Mouse (Mus musculus): Measurements from ENCODE around the gene Galnt18.

The Galnt18 gene

GRCm38 (mm10) chr7:111779504-111780242 is at the start of gene Galnt18:
Galnt18 (minus strand) TSS chr7:111779977.
- peak; percentile 59 for DNase-seq

- DNase-seq, result no peak
Observed at GRCm38 (mm10) chr7:111827337-111827736, 47.6 kb upstream of the Galnt18 start.

GRCm38 (mm10) chr7:111813093-111813492 is 33.3 kb upstream of the Galnt18 start:
- DNase-seq, result no peak

- DNase-seq, result no peak
Observed at GRCm38 (mm10) chr7:111811036-111811435, 31.3 kb upstream of the Galnt18 start.

- no peak for DNase-seq
Observed at GRCm38 (mm10) chr7:111809796-111810195, 30.0 kb upstream of the Galnt18 start.

- no peak for DNase-seq
Observed at GRCm38 (mm10) chr7:111806083-111806482, 26.3 kb upstream of the Galnt18 start.

GRCm38 (mm10) chr7:111804646-111805045 is 24.9 kb upstream of the Galnt18 start:
- DNase-seq, result no peak

GRCm38 (mm10) chr7:111800785-111801184 is 21.0 kb upstream of the Galnt18 start:
- DNase-seq, result no peak

GRCm38 (mm10) chr7:111800120-111800519 is 20.3 kb upstream of the Galnt18 start:
- DNase-seq, result no peak

GRCm38 (mm10) chr7:111799021-111799420 is 19.2 kb upstream of the Galnt18 start:
- DNase-seq, result no peak

- no peak for DNase-seq
Observed at GRCm38 (mm10) chr7:111797337-111798010, 17.7 kb upstream of the Galnt18 start.

- DNase-seq, result no peak
Observed at GRCm38 (mm10) chr7:111795059-111795458, 15.3 kb upstream of the Galnt18 start.

GRCm38 (mm10) chr7:111792154-111792553 is 12.4 kb upstream of the Galnt18 start:
- DNase-seq, result no peak

GRCm38 (mm10) chr7:111791347-111791746 is 11.6 kb upstream of the Galnt18 start:
- DNase-seq, result no peak

GRCm38 (mm10) chr7:111787921-111788320 is 8.1 kb upstream of the Galnt18 start:
- no peak for DNase-seq

GRCm38 (mm10) chr7:111785478-111785877 is 5.7 kb upstream of the Galnt18 start:
- DNase-seq, result no peak

GRCm38 (mm10) chr7:111782126-111782525 is 2.3 kb upstream of the Galnt18 start:
- DNase-seq, result peak; percentile 67

GRCm38 (mm10) chr7:111781316-111781715 is 1.5 kb upstream of the Galnt18 start:
- DNase-seq, result no peak

GRCm38 (mm10) chr7:111778789-111779503 is 831 bp downstream of the Galnt18 start:
- DNase-seq, result no peak

- no peak for DNase-seq
Observed at GRCm38 (mm10) chr7:111778212-111778611, 1.6 kb downstream of the Galnt18 start.

- DNase-seq, result no peak
Observed at GRCm38 (mm10) chr7:111777186-111777585, 2.6 kb downstream of the Galnt18 start.

- no peak for DNase-seq
Observed at GRCm38 (mm10) chr7:111776160-111776559, 3.6 kb downstream of the Galnt18 start.

GRCm38 (mm10) chr7:111772398-111772797 is 7.4 kb downstream of the Galnt18 start:
- no peak for DNase-seq
